Mouse (Mus musculus) cortical plate, adult 2 months (tissue): ENCODE data around the gene Ccdc194.

Source experiments
- CTCF ChIP-seq: fragments of 200-500 bp; IDR thresholded peaks from 2 replicates; pipeline ENCODE4 v1.5.1; 2011; ENCODE audit warnings: mild to moderate bottlenecking, control low read depth, low read length; ENCODE audit not compliant: insufficient read depth; ENCODE audit errors: extremely low read depth
- POLR2A ChIP-seq: fragments of 200-500 bp; IDR thresholded peaks from 2 replicates; pipeline ENCODE4 v1.6.1; 2011; ENCODE audit warnings: mild to moderate bottlenecking, low read length, control low read depth; ENCODE audit not compliant: insufficient read depth; ENCODE audit errors: extremely low read depth

DNA sequence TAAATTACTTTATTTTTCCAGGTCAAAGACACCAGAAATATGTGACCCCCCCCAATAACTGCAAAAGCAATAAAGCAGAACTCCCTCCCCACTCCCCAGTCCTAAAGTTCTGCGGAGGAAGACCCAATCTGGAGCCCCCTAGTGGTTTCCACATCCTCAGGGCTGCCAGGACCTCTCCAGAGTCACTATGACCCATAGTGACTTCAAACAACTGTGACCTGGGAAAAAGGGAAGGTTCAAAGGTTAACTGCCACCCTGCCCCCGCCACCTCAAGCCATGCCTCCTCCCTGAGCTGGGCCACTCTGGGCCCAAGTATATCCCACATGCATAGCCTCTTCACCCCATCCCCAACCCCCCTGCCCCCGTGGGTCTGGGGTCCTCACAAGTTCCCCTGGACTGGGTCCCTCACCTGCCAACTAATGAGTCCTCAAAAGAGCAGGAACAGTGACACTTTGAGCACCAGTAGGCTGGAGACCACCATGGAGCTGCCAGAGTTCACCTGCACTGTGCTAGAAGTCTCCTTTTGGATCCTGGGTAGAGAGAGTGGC lies 8.8 kb upstream of the Ccdc194 start:
- TF ChIP-seq CTCF = no peak
- no peak for TF ChIP-seq POLR2A
